In the genomic region with DNA sequence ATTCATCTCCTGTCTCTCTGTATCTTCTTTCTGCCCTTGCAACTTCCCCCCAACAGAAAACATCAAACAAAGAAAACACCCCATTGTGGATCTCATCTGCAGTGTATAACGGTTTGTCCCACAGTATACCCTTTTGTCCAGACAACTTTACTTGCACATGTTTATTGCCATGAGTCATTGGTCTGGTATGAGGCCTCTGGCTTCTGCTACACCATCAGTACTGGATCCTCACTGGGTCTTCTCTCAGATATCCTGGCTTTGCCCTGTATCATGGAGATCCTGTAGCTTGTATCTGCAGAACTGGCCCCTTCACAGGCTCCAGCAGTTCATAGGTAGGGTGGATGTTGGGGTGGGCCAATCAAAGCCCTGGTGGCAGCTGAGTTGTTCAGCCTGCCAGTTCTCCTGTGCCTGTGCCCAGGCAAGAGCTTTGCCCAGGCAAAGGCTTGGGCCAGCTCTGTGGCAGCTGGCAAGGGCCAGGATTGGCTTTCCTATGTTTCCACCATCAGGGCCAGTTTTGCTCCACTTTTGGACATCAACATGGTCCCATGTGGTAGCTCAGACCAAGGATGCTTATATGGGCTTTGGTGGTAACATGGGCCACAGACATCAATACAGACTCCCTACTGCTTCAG, we compare ENCODE assay signal across 22 mouse cellular contexts.
"Had no signal": no experiment of that assay in that cellular context is flagged by ENCODE, and none has a peak within 500 bp of the region (broad histone marks: within the 10 kb centered on the region; RNA-seq: fewer than 3 reads in every experiment).

No protein-coding gene starts in this region.

- ATAC-seq: lung, postnatal 0 days; midbrain, embryonic 13.5 days had no signal

- H3K4me2 ChIP-seq: kidney, embryonic 15.5 days; limb, embryonic 13.5 days; liver, embryonic 13.5 days; lung, embryonic 14.5 days; midbrain, embryonic 13.5 days had no signal

- H3K27ac ChIP-seq: kidney, embryonic 15.5 days; left cerebral cortex, adult 2 months; limb, embryonic 13.5 days; liver, embryonic 13.5 days; midbrain, embryonic 10.5 days; midbrain, embryonic 13.5 days; stomach, postnatal 0 days had no signal

- H3K36me3 ChIP-seq: kidney, embryonic 15.5 days; limb, embryonic 13.5 days; liver, embryonic 13.5 days; midbrain, embryonic 10.5 days; midbrain, embryonic 13.5 days had no signal

- H3K4me1 ChIP-seq: kidney, embryonic 15.5 days; limb, embryonic 13.5 days; liver, embryonic 13.5 days; megakaryocyte, embryonic 14.5 days; midbrain, embryonic 10.5 days; midbrain, embryonic 13.5 days had no signal

- DNase-seq: kidney, adult 8-10 months; kidney, postnatal 10 days; kidney, postnatal 36 days; layer of hippocampus, postnatal 36 days; liver; liver, embryonic 13.5 days; lung, embryonic 14.5 days; lung, postnatal 36 days; right cerebral cortex, adult 18-20 months; right cerebral cortex, postnatal 14 days; right cerebral cortex, postnatal 4 days; thymus, adult 2 months; thymus, postnatal 14 days; thymus, postnatal 4 days had no signal

- H3K4me3 ChIP-seq: kidney, embryonic 15.5 days; left cerebral cortex, adult 2 months; limb, embryonic 13.5 days; liver, embryonic 13.5 days; megakaryocyte, embryonic 14.5 days; midbrain, embryonic 10.5 days; midbrain, embryonic 13.5 days had no signal

- H3K9ac ChIP-seq: kidney, embryonic 15.5 days; limb, embryonic 13.5 days; liver, embryonic 13.5 days; lung, embryonic 14.5 days; midbrain, embryonic 13.5 days had no signal

- H3K27me3 ChIP-seq: kidney, embryonic 15.5 days; limb, embryonic 13.5 days; liver, embryonic 13.5 days; megakaryocyte, embryonic 14.5 days; midbrain, embryonic 13.5 days had no signal

- H3K9me3 ChIP-seq: kidney, embryonic 15.5 days; limb, embryonic 13.5 days; liver, embryonic 13.5 days; megakaryocyte, embryonic 14.5 days had no signal
